Mouse (Mus musculus): Measurements from ENCODE around the gene Elovl2. TPM values are rescaled to one million over a fixed set of nuclear protein-coding genes. Genes with fewer than 3 reads are reported as not detected.

Elovl2 gene
- total RNA-seq, 4 experiments from 2014 or later = 0.09 to 0.14 TPM; not detected in 2

GRCm38 (mm10) chr13:41145433-41145970 lies 74.7 kb downstream of the Elovl2 start:
- no peak for DNase-seq (ENCODE audit: low spot score)

GRCm38 (mm10) chr13:41134901-41135300 lies 85.3 kb downstream of the Elovl2 start:
- peak; percentile 38 for DNase-seq (ENCODE audit: low spot score)

Other genes starting within 250 kb of the Elovl2 start
- 10 to 100 TPM; 22.1 to 25.4 (median 23.3) TPM for gene Pak1ip1, start 219.4 kb downstream of the Elovl2 start, total RNA-seq (2022)
- gene Tmem14c, start 204.1 kb downstream of the Elovl2 start, total RNA-seq (2022) = 100 to 1,000 TPM; 150 to 170 (median 160) TPM
- gene Mak, start 140.7 kb downstream of the Elovl2 start, total RNA-seq (2022) = not detected
- gene Gcm2, start 109.4 kb downstream of the Elovl2 start, total RNA-seq (2022) = not detected
- gene Sycp2l, start 106.1 kb downstream of the Elovl2 start, total RNA-seq (2022) = not detected
- 10 to 100 TPM; 23.3 to 28.6 (median 26.7) TPM for gene Smim13, start 29.4 kb upstream of the Elovl2 start, total RNA-seq (2022)
- gene Gm17364, start 53.6 kb upstream of the Elovl2 start, total RNA-seq (2022) = not detected

Data from heart, adult 8-10 months (tissue).